Mouse (Mus musculus) thymus, adult 2 months (tissue): ENCODE data around the gene Tlk1.

Experiments used
- CTCF ChIP-seq: fragments of 200-500 bp; IDR thresholded peaks from 2 replicates; pipeline ENCODE4 v1.5.1; 2012; ENCODE audit warnings: mild to moderate bottlenecking, control low read depth, low read length, moderate library complexity, borderline replicate concordance; ENCODE audit not compliant: control insufficient read depth, poor library complexity, insufficient read depth; ENCODE audit errors: extremely low read depth
- POLR2A ChIP-seq: fragments of 200-500 bp; IDR thresholded peaks from 2 replicates; pipeline ENCODE4 v1.6.1; 2012; ENCODE audit warnings: mild to moderate bottlenecking, low read length, control low read depth, moderate library complexity; ENCODE audit not compliant: control insufficient read depth, poor library complexity, insufficient read depth; ENCODE audit errors: extremely low read depth

DNA sequence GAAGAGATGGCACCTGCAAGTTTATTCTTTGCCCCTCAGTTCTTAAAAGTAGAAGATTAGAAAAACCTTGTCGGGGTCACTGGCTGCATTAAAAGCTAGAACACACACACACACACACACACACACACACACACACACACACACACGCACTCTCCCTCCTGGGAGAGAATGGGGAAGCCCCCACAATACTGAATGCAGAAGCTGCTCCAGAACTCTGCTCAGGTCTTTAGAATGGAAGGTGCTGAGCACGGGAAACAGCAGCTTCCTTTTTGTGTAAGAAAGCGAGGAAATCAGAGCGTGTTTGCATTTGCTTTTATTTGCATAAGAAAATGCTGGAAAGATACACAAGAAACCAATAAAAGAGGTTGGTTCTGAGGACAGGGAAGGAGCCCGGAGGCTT is 45.3 kb upstream of the Tlk1 start:
- TF ChIP-seq CTCF (no peak), POLR2A (no peak)
